In genomic region chr17:88569807-88570540, GRCm38 (mm10) we compare ENCODE assay signal across 21 mouse cellular contexts. TPM values are rescaled to one million over a fixed set of nuclear protein-coding genes. Genes with fewer than 3 reads are reported as not detected.
DNase-seq lines count a peak whose midpoint lies in the region; ATAC-seq and TF ChIP-seq lines count a peak whose summit lies in the region.
"Had no signal": no experiment of that assay in that cellular context is flagged by ENCODE, and none has a peak within 500 bp of the region (broad histone marks: within the 10 kb centered on the region; RNA-seq: fewer than 3 reads in every experiment).

No protein-coding gene starts in this region.

- H3K36me3 ChIP-seq in forebrain, embryonic 15.5 days = peaks cover 52% of the 10 kb centered on the region
- peaks cover 73% of the 10 kb centered on the region for H3K36me3 ChIP-seq in forebrain, embryonic 10.5 days (replicated peaks)
- peaks cover 66% of the 10 kb centered on the region for H3K36me3 ChIP-seq in hindbrain, embryonic 12.5 days
- H3K36me3 ChIP-seq in hindbrain, postnatal 0 days (ENCODE audit: insufficient read depth, low read length) = peaks cover 36% of the 10 kb centered on the region

- 44% methylated on average over 10 of the region's 10 CpGs for WGBS in forebrain, embryonic 15.5 days
- WGBS in forebrain, embryonic 10.5 days = 83% methylated on average over 10 of the region's 10 CpGs
- WGBS in hindbrain, embryonic 12.5 days = 71% methylated on average over 10 of the region's 10 CpGs
- WGBS in hindbrain, postnatal 0 days = 60% methylated on average over 10 of the region's 10 CpGs

- no peak overlapping the region for H3K4me3 ChIP-seq in forebrain, embryonic 15.5 days
- no peak overlapping the region for H3K4me3 ChIP-seq in forebrain, embryonic 10.5 days
- H3K4me3 ChIP-seq in hindbrain, embryonic 12.5 days = no peak overlapping the region
- H3K4me3 ChIP-seq in hindbrain, postnatal 0 days (ENCODE audit: low read length) = no peak overlapping the region
- H3K4me3 ChIP-seq: embryonic facial prominence, embryonic 13.5 days; lung, embryonic 15.5 days; midbrain, embryonic 12.5 days; myocyte had no signal

- H3K9me3 ChIP-seq in forebrain, embryonic 15.5 days = no peaks in the 10 kb centered on the region
- no peaks in the 10 kb centered on the region; the same call in 1 of the 2 replicates for H3K9me3 ChIP-seq in forebrain, embryonic 10.5 days
- H3K9me3 ChIP-seq in hindbrain, embryonic 12.5 days (replicated peaks) = no peaks in the 10 kb centered on the region
- no peaks in the 10 kb centered on the region for H3K9me3 ChIP-seq in hindbrain, postnatal 0 days (ENCODE audit: low read length)
- H3K9me3 ChIP-seq: embryonic facial prominence, embryonic 13.5 days; lung, embryonic 15.5 days; midbrain, embryonic 12.5 days had no signal

- peak overlapping the region; percentile 46; the same call in 1 of the 2 replicates for H3K27ac ChIP-seq in forebrain, embryonic 15.5 days (replicated peaks)
- H3K27ac ChIP-seq in forebrain, embryonic 10.5 days = no peak overlapping the region
- H3K27ac ChIP-seq in hindbrain, embryonic 12.5 days = no peak overlapping the region; the same call in 1 of the 2 replicates
- H3K27ac ChIP-seq in hindbrain, postnatal 0 days = no peak overlapping the region
- H3K27ac ChIP-seq: embryonic facial prominence, embryonic 13.5 days; kidney, postnatal 0 days; liver, embryonic 14.5 days; lung, embryonic 15.5 days; macrophage; midbrain, embryonic 12.5 days had no signal

- H3K4me2 ChIP-seq in forebrain, embryonic 15.5 days (replicated peaks) = no peak overlapping the region
- no peak overlapping the region for H3K4me2 ChIP-seq in hindbrain, embryonic 12.5 days (replicated peaks)
- no peak overlapping the region for H3K4me2 ChIP-seq in hindbrain, postnatal 0 days (ENCODE audit: low read depth, low read length)
- H3K4me2 ChIP-seq: embryonic facial prominence, embryonic 13.5 days; lung, embryonic 15.5 days; midbrain, embryonic 12.5 days had no signal

- H3K9ac ChIP-seq in forebrain, embryonic 15.5 days (replicated peaks) = no peak overlapping the region
- no peak overlapping the region for H3K9ac ChIP-seq in hindbrain, embryonic 12.5 days
- no peak overlapping the region for H3K9ac ChIP-seq in hindbrain, postnatal 0 days (replicated peaks; ENCODE audit: low read length)
- H3K9ac ChIP-seq: embryonic facial prominence, embryonic 13.5 days; liver, embryonic 14.5 days; lung, embryonic 15.5 days; midbrain, embryonic 12.5 days had no signal

- 0 out of 2 replicates have a peak, but pooled peaks cover 4% of the 10 kb centered on the region for H3K4me1 ChIP-seq in forebrain, embryonic 15.5 days
- H3K4me1 ChIP-seq in forebrain, embryonic 10.5 days = peaks cover 9% of the 10 kb centered on the region
- H3K4me1 ChIP-seq in hindbrain, embryonic 12.5 days = no peaks in the 10 kb centered on the region
- no peaks in the 10 kb centered on the region for H3K4me1 ChIP-seq in hindbrain, postnatal 0 days (ENCODE audit: insufficient read depth, low read length)
- H3K4me1 ChIP-seq: embryonic facial prominence, embryonic 13.5 days; lung, embryonic 15.5 days had no signal

- no peak for TF ChIP-seq CTCF in hindbrain, postnatal 0 days (IDR thresholded peaks at IDR 0.05; ENCODE audit: low read depth)

- H3K27me3 ChIP-seq in forebrain, embryonic 15.5 days = no peaks in the 10 kb centered on the region
- H3K27me3 ChIP-seq in forebrain, embryonic 10.5 days (ENCODE audit: poor library complexity, severe bottlenecking) = no peaks in the 10 kb centered on the region
- H3K27me3 ChIP-seq in hindbrain, embryonic 12.5 days = no peaks in the 10 kb centered on the region
- no peaks in the 10 kb centered on the region for H3K27me3 ChIP-seq in hindbrain, postnatal 0 days (ENCODE audit: insufficient read depth, low read length)
- H3K27me3 ChIP-seq: embryonic facial prominence, embryonic 13.5 days; lung, embryonic 15.5 days; midbrain, embryonic 12.5 days had no signal

- no peak for DNase-seq in forebrain, embryonic 10.5 days (ENCODE audit: extremely low spot score, low spot score)
- DNase-seq in hindbrain, postnatal 0 days (ENCODE audit: low spot score) = no peak
- DNase-seq in retina, postnatal 1 day = peak; percentile 7
- no peak for DNase-seq in urinary bladder, postnatal 36 days (ENCODE audit: low spot score in 2 of 2)
- no peak for DNase-seq in gastrocnemius, adult 8-10 months (ENCODE audit: low spot score in 2 of 2)
- DNase-seq: cerebellum, adult 2 months; gastrocnemius, postnatal 36 days; kidney, adult 11 months; layer of hippocampus, postnatal 36 days; right cerebral cortex, postnatal 14 days; spleen, adult 18-20 months; thymus, postnatal 25 days had no signal

- peak; percentile 38; the same call in 1 of the 2 replicates for ATAC-seq in forebrain, embryonic 15.5 days (replicated peaks)
- ATAC-seq in hindbrain, embryonic 12.5 days (ENCODE audit: low FRiP score) = peak; percentile 43; the same call in 1 of the 2 replicates
- peak; percentile 46 for ATAC-seq in hindbrain, postnatal 0 days

RNA-seq across cellular contexts. Expression of gene Ston1, which starts 27.5 kb away (rescaled TPM):
- polyA plus RNA-seq in forebrain, embryonic 15.5 days (2015; fragmentation: Nextera tagmentation; extraction: Ambion mirVana) = 1.9 and 2.5 TPM in 2 replicates
- 1.2 and 1.4 TPM in 2 replicates for polyA plus RNA-seq in forebrain, embryonic 10.5 days (2016; fragmentation: Nextera tagmentation; extraction: Ambion mirVana)
- 3.1 and 3.4 TPM in 2 replicates for polyA plus RNA-seq in hindbrain, embryonic 12.5 days (2016; fragmentation: Nextera tagmentation; extraction: Ambion mirVana)
- 2.5 and 2.9 TPM in 2 replicates for total RNA-seq in hindbrain, postnatal 0 days (2014; rRNA removed)
- 1.6 and 1.8 TPM in 2 replicates for polyA plus RNA-seq in hindbrain, postnatal 0 days (2015; fragmentation: Nextera tagmentation; extraction: Ambion mirVana)
- 1 to 10 TPM; 2.8 to 7.0 (median 3.9) TPM for total RNA-seq in gastrocnemius, adult 8-10 months (2022)

RNA-seq across cellular contexts. Expression of gene Ppp1r21, which starts 40.1 kb away (rescaled TPM):
- polyA plus RNA-seq in forebrain, embryonic 15.5 days (2015; fragmentation: Nextera tagmentation; extraction: Ambion mirVana) = 25.5 and 25.6 TPM in 2 replicates
- polyA plus RNA-seq in forebrain, embryonic 10.5 days (2016; fragmentation: Nextera tagmentation; extraction: Ambion mirVana) = 17.4 and 19.7 TPM in 2 replicates
- polyA plus RNA-seq in hindbrain, embryonic 12.5 days (2016; fragmentation: Nextera tagmentation; extraction: Ambion mirVana) = 25.9 and 28.2 TPM in 2 replicates
- total RNA-seq in hindbrain, postnatal 0 days (2014; rRNA removed) = 43.7 and 54.5 TPM in 2 replicates
- 29.2 and 32.2 TPM in 2 replicates for polyA plus RNA-seq in hindbrain, postnatal 0 days (2015; fragmentation: Nextera tagmentation; extraction: Ambion mirVana)
- 1 to 10 TPM; 5.5 to 6.8 (median 6.0) TPM for total RNA-seq in gastrocnemius, adult 8-10 months (2022)
